Mouse (Mus musculus): Measurements from ENCODE around the gene Cyth2. TPM values are rescaled to one million over a fixed set of nuclear protein-coding genes. Genes with fewer than 3 reads are reported as not detected.

Gene Cyth2
- polyA plus RNA-seq, 1 experiment from 2014 or later = 224 TPM

GRCm38 (mm10) chr7:45800546-45801204 is 13.7 kb downstream of the Cyth2 start:
- 12% methylated on average over 15 of the region's 25 CpGs for WGBS
- no peak overlapping the region for H3K9ac ChIP-seq (ENCODE audit: low read length)
- ATAC-seq (ENCODE audit: low FRiP score) = 0 out of 2 replicates have a peak, but pooled peaks have one; percentile 22
- peaks cover 22% of the 10 kb centered on the region for H3K27me3 ChIP-seq (ENCODE audit: control insufficient read depth, insufficient read depth, low read length)
- no peak overlapping the region for H3K4me2 ChIP-seq
- peaks cover 20% of the 10 kb centered on the region for H3K4me1 ChIP-seq (ENCODE audit: control insufficient read depth, insufficient read depth, low read length)
- H3K36me3 ChIP-seq (ENCODE audit: control insufficient read depth, insufficient read depth, low read length) = peaks cover 2% of the 10 kb centered on the region
- no peaks in the 10 kb centered on the region for H3K9me3 ChIP-seq (ENCODE audit: control insufficient read depth, low read length)
- no peak overlapping the region for H3K27ac ChIP-seq (ENCODE audit: low read depth, low read length)
- H3K4me3 ChIP-seq (ENCODE audit: low read depth, low read length) = no peak overlapping the region
- DNase-seq (ENCODE audit: low spot score, missing footprints) = peak; percentile 91

DNA sequence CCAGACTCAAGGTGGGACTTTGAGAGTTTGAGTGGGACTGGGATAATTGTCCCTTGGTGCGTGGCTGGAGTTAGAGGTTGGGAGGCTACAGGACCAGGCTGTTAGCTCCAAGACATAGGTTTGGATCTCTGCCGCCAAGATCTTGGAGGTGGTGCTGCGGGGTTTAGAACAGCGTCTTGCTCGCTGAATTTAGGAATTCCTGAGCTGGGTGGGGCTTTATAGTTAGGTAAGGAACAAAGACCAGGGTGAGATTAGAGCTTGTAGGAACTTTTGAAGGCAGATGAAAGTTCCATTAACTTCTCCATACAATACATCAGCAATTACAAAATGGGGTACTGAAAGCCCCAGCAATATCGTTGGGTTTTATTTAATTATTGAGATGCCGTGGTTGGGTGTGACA is 14.4 kb downstream of the Cyth2 start:
- ATAC-seq (ENCODE audit: low FRiP score) (no peak), DNase-seq (ENCODE audit: low spot score, missing footprints) (no peak)
- Histone ChIP-seq H3K27me3 (ENCODE audit: control insufficient read depth, insufficient read depth, low read length) (peaks cover 22% of the 10 kb centered on the region), H3K9ac (ENCODE audit: low read length) (no peak overlapping the region), H3K36me3 (ENCODE audit: control insufficient read depth, insufficient read depth, low read length) (peaks cover 6% of the 10 kb centered on the region), H3K4me1 (ENCODE audit: control insufficient read depth, insufficient read depth, low read length) (peaks cover 20% of the 10 kb centered on the region), H3K27ac (ENCODE audit: low read depth, low read length) (no peak overlapping the region), H3K4me2 (no peak overlapping the region), H3K4me3 (ENCODE audit: low read depth, low read length) (no peak overlapping the region), H3K9me3 (ENCODE audit: control insufficient read depth, low read length) (no peaks in the 10 kb centered on the region)
- WGBS = 38% methylated on average over 7 of the region's 7 CpGs

DNA sequence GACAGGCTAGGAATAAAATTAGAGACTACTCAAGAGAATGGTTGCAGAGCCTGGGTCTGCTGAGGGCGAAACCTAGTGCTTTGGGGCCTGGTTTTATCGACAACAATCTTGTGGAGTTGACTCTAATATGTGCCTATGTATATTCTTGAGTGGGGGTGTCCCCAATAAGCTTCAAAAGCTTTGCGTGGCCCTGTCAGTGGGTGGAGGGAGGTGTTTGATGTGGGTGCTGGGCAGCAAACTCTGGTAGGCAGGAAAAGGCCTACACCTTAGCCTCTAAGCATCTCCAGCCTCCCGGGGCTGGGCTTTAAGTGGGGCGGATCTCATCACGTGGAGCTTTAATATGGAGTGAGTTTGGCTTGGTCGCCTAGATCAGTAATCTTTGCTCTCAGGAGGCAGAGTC is 15.4 kb downstream of the Cyth2 start:
- Histone ChIP-seq H3K9me3 (ENCODE audit: control insufficient read depth, low read length) (no peaks in the 10 kb centered on the region), H3K4me1 (ENCODE audit: control insufficient read depth, insufficient read depth, low read length) (peaks cover 20% of the 10 kb centered on the region), H3K4me3 (ENCODE audit: low read depth, low read length) (no peak overlapping the region), H3K4me2 (0 out of 2 replicates have a peak overlapping the region, but pooled peaks have one; percentile 63), H3K27ac (ENCODE audit: low read depth, low read length) (no peak overlapping the region), H3K36me3 (ENCODE audit: control insufficient read depth, insufficient read depth, low read length) (peaks cover 9% of the 10 kb centered on the region), H3K27me3 (ENCODE audit: control insufficient read depth, insufficient read depth, low read length) (peaks cover 22% of the 10 kb centered on the region), H3K9ac (ENCODE audit: low read length) (no peak overlapping the region)
- 54% methylated on average over 7 of the region's 7 CpGs for WGBS
- ATAC-seq (ENCODE audit: low FRiP score) = no peak
- DNase-seq (ENCODE audit: low spot score, missing footprints) = peak; percentile 85

DNA sequence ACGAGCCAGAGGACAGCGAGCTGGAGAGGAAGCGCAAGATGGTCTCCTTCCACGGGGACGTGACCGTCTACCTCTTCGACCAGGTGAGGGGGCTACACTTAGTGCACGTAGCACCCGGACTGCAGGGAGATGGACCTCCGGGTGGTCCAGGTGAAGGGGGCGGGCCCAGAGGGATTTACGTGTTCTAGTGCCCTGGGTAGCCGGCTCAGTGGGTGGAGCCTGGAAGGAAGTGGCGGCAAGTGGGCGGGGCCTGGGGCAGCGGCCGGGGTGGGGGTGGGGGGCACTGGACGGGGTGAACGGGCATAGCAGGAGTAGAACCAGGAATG is 15.9 kb downstream of the Cyth2 start:
- H3K36me3 ChIP-seq (ENCODE audit: control insufficient read depth, insufficient read depth, low read length) = peaks cover 11% of the 10 kb centered on the region
- peak overlapping the region; percentile 55 for H3K9ac ChIP-seq (ENCODE audit: low read length)
- H3K27me3 ChIP-seq (ENCODE audit: control insufficient read depth, insufficient read depth, low read length) = peaks cover 22% of the 10 kb centered on the region
- H3K4me2 ChIP-seq = peak overlapping the region; percentile 63
- peak overlapping the region; percentile 29 for H3K4me3 ChIP-seq (ENCODE audit: low read depth, low read length)
- peaks cover 20% of the 10 kb centered on the region for H3K4me1 ChIP-seq (ENCODE audit: control insufficient read depth, insufficient read depth, low read length)
- no peak for ATAC-seq (ENCODE audit: low FRiP score)
- H3K27ac ChIP-seq (ENCODE audit: low read depth, low read length) = no peak overlapping the region
- WGBS = 1% methylated on average over 19 of the region's 19 CpGs
- no peaks in the 10 kb centered on the region for H3K9me3 ChIP-seq (ENCODE audit: control insufficient read depth, low read length)
- DNase-seq (ENCODE audit: low spot score, missing footprints) = peak; percentile 80

DNA sequence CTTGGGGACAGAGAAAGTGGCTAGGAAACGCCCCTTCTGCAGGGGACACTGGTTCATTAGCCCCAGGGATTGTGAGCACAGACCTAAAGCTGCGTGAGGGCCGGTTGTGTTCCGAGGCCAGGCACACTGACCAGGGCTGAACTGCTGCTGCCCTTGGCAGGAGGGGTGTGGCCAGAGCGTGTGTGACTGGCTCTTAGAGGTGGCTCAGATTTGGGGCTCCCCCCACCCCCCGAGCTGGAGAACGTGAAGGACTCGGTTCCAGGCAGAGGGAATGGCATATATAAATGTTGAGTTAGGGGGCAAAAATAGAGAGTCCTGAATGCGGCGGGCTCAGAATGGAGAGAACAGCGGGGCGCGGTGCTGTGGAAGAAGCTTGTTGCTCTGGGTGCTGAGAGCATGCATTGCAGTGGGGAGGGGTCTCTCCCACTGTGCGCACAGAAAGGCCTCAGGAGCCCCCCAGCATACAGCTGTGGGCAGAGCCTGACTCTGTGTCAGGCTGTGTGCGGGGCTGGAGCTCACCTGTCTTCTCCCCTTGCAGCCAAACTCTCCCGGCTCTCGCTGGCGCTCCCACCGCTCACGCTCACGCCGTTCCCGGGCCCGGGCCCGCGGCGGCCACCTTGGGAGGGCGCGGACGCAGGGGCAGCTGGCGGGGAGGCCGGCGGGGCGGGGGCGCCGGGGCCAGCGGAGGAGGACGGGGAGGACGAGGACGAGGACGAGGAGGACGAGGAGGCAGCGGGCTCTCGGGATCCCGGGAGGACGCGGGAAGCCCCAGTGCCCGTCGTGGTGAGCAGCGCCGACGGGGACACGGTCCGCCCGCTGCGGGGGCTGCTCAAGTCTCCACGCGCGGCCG is 16.5 kb downstream of the Cyth2 start:
- Histone ChIP-seq H3K36me3 (ENCODE audit: control insufficient read depth, insufficient read depth, low read length) (peaks cover 15% of the 10 kb centered on the region), H3K27me3 (ENCODE audit: control insufficient read depth, insufficient read depth, low read length) (peaks cover 22% of the 10 kb centered on the region)

GRCm38 (mm10) chr7:45796950-45797349 is 17.4 kb downstream of the Cyth2 start:
- no peak for ATAC-seq (ENCODE audit: low FRiP score)
- Histone ChIP-seq H3K27me3 (ENCODE audit: control insufficient read depth, insufficient read depth, low read length) (peaks cover 22% of the 10 kb centered on the region), H3K9me3 (ENCODE audit: control insufficient read depth, low read length) (no peaks in the 10 kb centered on the region), H3K27ac (ENCODE audit: low read depth, low read length) (no peak overlapping the region), H3K4me1 (ENCODE audit: control insufficient read depth, insufficient read depth, low read length) (peaks cover 20% of the 10 kb centered on the region), H3K4me3 (ENCODE audit: low read depth, low read length) (no peak overlapping the region), H3K36me3 (ENCODE audit: control insufficient read depth, insufficient read depth, low read length) (peaks cover 20% of the 10 kb centered on the region), H3K4me2 (no peak overlapping the region), H3K9ac (ENCODE audit: low read length) (no peak overlapping the region)
- WGBS = 31% methylated on average over 6 of the region's 6 CpGs
- no peak for DNase-seq (ENCODE audit: low spot score, missing footprints)

More for the DNA sequence above, 16.5 kb downstream of the Cyth2 start:
- Histone ChIP-seq H3K27ac (ENCODE audit: low read depth, low read length) (no peak overlapping the region), H3K9me3 (ENCODE audit: control insufficient read depth, low read length) (no peaks in the 10 kb centered on the region), H3K4me2 (peak overlapping the region; percentile 63), H3K4me3 (ENCODE audit: low read depth, low read length) (peak overlapping the region; percentile 29), H3K9ac (ENCODE audit: low read length) (peak overlapping the region; percentile 55), H3K4me1 (ENCODE audit: control insufficient read depth, insufficient read depth, low read length) (peaks cover 20% of the 10 kb centered on the region)
- peak; percentile 89 for DNase-seq (ENCODE audit: low spot score, missing footprints)
- no peak for ATAC-seq (ENCODE audit: low FRiP score)
- WGBS = under 1% methylated on average over 60 of the region's 60 CpGs

- peaks cover 14% of the 10 kb centered on the region for H3K4me1 ChIP-seq (ENCODE audit: control insufficient read depth, insufficient read depth, low read length)
- H3K4me3 ChIP-seq (ENCODE audit: low read depth, low read length) = no peak overlapping the region
- 96% methylated on average over 26 of the region's 29 CpGs for WGBS
- no peaks in the 10 kb centered on the region for H3K9me3 ChIP-seq (ENCODE audit: control insufficient read depth, low read length)
- peaks cover 22% of the 10 kb centered on the region for H3K27me3 ChIP-seq (ENCODE audit: control insufficient read depth, insufficient read depth, low read length)
- H3K27ac ChIP-seq (ENCODE audit: low read depth, low read length) = no peak overlapping the region
- H3K4me2 ChIP-seq = no peak overlapping the region
- DNase-seq (ENCODE audit: low spot score, missing footprints) (no peak), ATAC-seq (ENCODE audit: low FRiP score) (no peak)
- no peak overlapping the region for H3K9ac ChIP-seq (ENCODE audit: low read length)
- H3K36me3 ChIP-seq (ENCODE audit: control insufficient read depth, insufficient read depth, low read length) = peaks cover 26% of the 10 kb centered on the region
Observed at GRCm38 (mm10) chr7:45794971-45795370, 19.4 kb downstream of the Cyth2 start.

DNA sequence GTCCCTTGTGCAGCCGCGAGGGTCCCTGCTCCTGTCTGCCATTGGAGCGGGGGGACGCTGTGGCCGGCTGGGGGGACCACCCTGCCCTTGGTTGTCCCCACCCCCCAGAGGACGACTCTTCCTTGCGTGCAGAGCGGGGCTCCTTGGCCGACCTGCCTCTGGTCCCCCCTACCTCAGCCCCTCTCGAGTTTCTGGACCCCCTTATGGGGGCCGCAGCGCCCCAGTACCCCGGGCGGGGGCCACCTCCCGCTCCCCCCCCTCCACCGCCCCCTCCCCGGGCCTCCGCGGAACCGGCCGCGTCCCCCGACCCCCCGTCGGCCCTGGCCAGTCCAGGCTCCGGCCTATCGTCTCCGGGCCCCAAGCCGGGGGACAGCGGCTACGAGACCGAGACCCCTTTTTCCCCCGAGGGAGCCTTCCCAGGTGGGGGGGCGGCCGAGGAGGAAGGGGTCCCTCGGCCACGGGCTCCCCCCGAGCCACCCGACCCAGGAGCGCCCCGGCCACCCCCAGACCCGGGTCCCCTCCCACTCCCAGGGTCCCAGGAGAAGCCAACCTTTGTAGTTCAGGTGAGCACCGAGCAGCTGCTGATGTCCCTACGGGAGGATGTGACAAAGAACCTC is 20.3 kb downstream of the Cyth2 start:
- 90% methylated on average over 43 of the region's 44 CpGs for WGBS
- no peaks in the 10 kb centered on the region for H3K9me3 ChIP-seq (ENCODE audit: control insufficient read depth, low read length)
- H3K4me2 ChIP-seq = no peak overlapping the region
- H3K4me3 ChIP-seq (ENCODE audit: low read depth, low read length) = no peak overlapping the region
- H3K36me3 ChIP-seq (ENCODE audit: control insufficient read depth, insufficient read depth, low read length) = peaks cover 31% of the 10 kb centered on the region
- H3K4me1 ChIP-seq (ENCODE audit: control insufficient read depth, insufficient read depth, low read length) = peaks cover 14% of the 10 kb centered on the region
- H3K27ac ChIP-seq (ENCODE audit: low read depth, low read length) = no peak overlapping the region
- DNase-seq (ENCODE audit: low spot score, missing footprints) (no peak), ATAC-seq (ENCODE audit: low FRiP score) (no peak)
- H3K9ac ChIP-seq (ENCODE audit: low read length) = no peak overlapping the region
- H3K27me3 ChIP-seq (ENCODE audit: control insufficient read depth, insufficient read depth, low read length) = peaks cover 22% of the 10 kb centered on the region

GRCm38 (mm10) chr7:45793240-45793639 is 21.1 kb downstream of the Cyth2 start:
- Histone ChIP-seq H3K9me3 (ENCODE audit: control insufficient read depth, low read length) (no peaks in the 10 kb centered on the region), H3K27me3 (ENCODE audit: control insufficient read depth, insufficient read depth, low read length) (peaks cover 15% of the 10 kb centered on the region), H3K9ac (ENCODE audit: low read length) (no peak overlapping the region), H3K27ac (ENCODE audit: low read depth, low read length) (no peak overlapping the region), H3K4me3 (ENCODE audit: low read depth, low read length) (no peak overlapping the region), H3K36me3 (ENCODE audit: control insufficient read depth, insufficient read depth, low read length) (peaks cover 31% of the 10 kb centered on the region), H3K4me2 (no peak overlapping the region), H3K4me1 (ENCODE audit: control insufficient read depth, insufficient read depth, low read length) (peaks cover 10% of the 10 kb centered on the region)
- ATAC-seq (ENCODE audit: low FRiP score) = no peak
- DNase-seq (ENCODE audit: low spot score, missing footprints) = no peak
- WGBS = 84% methylated on average over 24 of the region's 24 CpGs

All from midbrain, embryonic 11.5 days (tissue).